Mouse (Mus musculus): ENCODE measurements around the gene Lypd4.

The Lypd4 gene

GRCm38 (mm10) chr7:24889431-24890220, 19.9 kb upstream of the Lypd4 start:
- no peak for DNase-seq (ENCODE audit: inconsistent age in 2 of 2, low spot score in 1 of 2)

DNA sequence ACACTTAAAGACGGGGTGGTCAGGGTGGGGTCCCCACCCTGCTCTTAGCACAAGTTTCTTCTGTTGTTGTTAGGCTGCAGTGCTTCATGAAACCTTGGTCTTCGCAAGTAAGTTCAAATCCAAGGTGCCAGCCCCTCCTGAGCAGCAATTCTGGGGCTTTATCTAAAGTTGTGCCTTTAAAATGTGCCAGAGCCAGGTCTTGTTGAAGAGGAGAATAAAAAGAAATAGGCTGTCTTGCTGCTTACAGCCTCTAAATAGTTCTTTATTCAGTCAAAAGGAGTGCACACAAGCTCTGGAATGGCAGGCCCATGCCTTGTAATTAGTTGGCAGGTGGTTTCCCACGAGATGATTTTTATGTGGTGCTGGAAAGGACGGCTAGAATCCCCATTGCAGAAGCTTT, 17.4 kb upstream of the Lypd4 start:
- DNase-seq (ENCODE audit: inconsistent age in 2 of 2, low spot score in 1 of 2) = no peak

- DNase-seq (ENCODE audit: inconsistent age in 2 of 2, low spot score in 1 of 2) = peak in 1 of 2 experiments; percentile 70
Measured at GRCm38 (mm10) chr7:24886308-24886633, 16.5 kb upstream of the Lypd4 start.

GRCm38 (mm10) chr7:24885468-24886307, 15.9 kb upstream of the Lypd4 start:
- DNase-seq (ENCODE audit: inconsistent age in 2 of 2, low spot score in 1 of 2) = peak in 1 of 2 experiments; percentile 55

- no peak for DNase-seq (ENCODE audit: inconsistent age in 2 of 2, low spot score in 1 of 2)
Measured at GRCm38 (mm10) chr7:24884693-24885291, 15.1 kb upstream of the Lypd4 start.

DNA sequence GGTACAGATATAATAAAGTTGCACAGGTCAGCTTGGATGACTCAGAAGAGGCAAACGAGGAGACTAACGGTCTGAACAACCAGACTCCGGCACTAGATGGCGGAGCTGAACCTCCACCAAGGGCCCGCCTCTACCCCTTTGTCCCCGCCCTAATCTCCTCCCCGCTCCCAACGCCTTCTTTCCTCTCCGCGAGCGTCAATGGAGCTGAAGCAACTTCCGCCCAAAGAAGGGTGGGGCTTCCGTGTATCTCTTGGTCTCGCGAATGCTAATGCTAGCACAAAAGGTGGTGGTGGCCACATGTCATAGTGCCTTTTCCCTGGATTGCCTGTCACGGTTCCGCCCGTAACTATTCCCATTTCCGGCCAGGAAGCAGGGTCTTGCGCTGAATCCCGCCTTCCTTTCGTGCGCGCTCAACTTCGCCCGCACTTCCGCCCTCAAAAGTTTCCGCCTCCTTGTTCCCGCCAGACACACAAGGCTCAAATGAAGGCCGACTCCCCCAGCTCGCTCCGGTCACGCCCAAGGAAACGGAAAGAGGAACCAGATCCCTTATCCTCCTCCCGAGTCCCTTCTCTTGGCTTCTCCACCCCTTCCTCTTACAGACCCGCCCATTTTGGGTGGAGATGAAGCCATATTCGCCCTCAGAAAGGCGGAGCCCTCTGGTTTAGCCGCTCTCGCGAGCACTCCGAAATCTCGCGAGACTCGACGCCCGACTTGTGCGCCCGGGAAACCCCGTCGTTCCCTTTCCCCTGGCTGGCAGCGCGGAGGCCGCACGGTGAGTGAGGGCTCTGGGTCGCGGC, 14.4 kb upstream of the Lypd4 start, which contains the start of gene Rps19:
Rps19 (plus strand) TSS at position 476 of the 797 bp plus-strand sequence.
- DNase-seq (ENCODE audit: inconsistent age in 2 of 2, low spot score in 1 of 2) = peak; percentile 99 to 100

- peak; percentile 56 to 86 for DNase-seq (ENCODE audit: inconsistent age in 2 of 2, low spot score in 1 of 2)
Measured at GRCm38 (mm10) chr7:24882416-24883199, 12.9 kb upstream of the Lypd4 start.

- no peak for DNase-seq (ENCODE audit: inconsistent age in 2 of 2, low spot score in 1 of 2)
Measured at GRCm38 (mm10) chr7:24879620-24880019, 9.9 kb upstream of the Lypd4 start.

GRCm38 (mm10) chr7:24877588-24877987, 7.8 kb upstream of the Lypd4 start:
- DNase-seq (ENCODE audit: inconsistent age in 2 of 2, low spot score in 1 of 2) = no peak

- no peak for DNase-seq (ENCODE audit: inconsistent age in 2 of 2, low spot score in 1 of 2)
Measured at GRCm38 (mm10) chr7:24869080-24869479, 661 bp downstream of the Lypd4 start.

DNA sequence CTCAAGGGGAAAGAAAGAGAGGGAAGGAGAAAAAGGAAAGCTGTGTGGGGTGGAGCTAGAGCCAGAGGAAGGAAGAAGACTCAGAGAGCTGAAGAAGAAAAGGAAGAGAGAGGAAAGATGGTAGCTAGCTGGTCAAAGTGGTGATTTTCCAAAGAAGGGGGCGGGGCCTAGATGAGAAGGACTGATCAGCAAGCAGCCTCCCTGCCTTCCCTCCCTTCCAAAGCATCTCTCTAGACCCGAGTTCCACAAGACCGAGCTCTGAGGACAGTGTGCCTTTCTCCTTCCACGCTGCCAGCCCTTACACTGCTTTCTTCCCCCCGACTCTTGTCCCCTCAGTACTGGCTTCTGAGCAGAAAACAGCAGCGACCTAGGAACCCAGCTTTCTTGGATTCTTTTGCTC, 5.6 kb downstream of the Lypd4 start:
- no peak for DNase-seq (ENCODE audit: inconsistent age in 2 of 2, low spot score in 1 of 2)

DNA sequence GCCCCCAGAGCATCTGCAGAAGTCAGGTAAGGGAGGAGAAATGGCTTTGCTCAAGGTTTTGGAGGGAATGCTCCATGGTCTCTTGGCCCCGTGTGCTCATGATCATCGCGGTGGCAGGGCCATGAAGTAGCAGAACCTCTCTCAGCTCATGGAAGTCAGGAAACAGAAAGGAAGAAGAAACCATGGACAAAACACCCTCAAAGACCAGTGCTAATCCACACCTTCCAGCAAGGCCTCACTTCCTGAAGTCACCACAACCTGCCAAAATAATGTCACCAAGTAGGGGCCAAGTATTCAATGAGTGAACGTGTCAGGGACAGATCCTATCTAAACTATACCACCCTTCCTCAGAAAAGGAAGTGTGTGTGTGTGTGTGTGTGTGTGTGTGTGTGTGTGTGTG, 6.9 kb downstream of the Lypd4 start:
- DNase-seq (ENCODE audit: inconsistent age in 2 of 2, low spot score in 1 of 2) = no peak

DNA sequence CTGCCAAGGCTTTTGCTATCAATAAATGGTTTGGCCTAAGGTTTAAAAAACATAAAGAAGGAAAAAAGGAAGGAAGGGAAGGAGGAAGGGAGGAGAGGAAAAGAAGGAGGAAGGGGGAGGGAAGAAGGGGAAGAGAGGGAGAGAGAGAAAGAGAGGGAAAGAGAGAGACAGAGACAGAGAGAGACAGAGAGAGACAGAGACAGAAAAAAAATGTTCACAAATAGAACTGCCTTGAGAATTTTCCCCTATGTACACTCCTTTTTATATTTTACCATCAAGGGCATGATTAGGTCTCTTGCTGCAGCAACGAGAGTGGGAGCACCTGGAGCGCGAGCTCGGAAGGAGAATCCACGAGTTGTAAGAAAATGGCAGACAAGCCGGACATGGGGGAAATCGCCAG, 7.8 kb downstream of the Lypd4 start, which contains the start of gene Gm9844:
Gm9844 (plus strand) TSS at position 301 of the 400 bp plus-strand sequence.
- no peak for DNase-seq (ENCODE audit: inconsistent age in 2 of 2, low spot score in 1 of 2)

DNA sequence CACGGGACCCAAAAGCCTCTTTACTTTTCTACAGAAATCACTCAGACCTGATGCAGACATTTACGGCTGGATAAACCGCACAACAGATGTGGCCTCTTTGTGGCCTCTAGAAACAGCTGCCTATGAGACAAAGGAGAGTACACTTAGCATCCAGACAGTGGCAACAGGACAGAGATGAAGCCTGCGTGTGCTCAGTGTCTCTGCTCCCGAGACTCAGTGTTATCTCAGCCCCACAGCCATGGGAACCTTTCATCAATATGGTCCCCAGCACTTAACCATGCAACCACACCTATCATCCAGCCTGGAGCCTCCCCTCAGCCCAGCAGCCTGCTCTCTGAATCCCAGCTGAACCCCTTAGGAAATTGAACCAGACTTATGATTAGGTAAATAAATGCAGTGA, 10.5 kb downstream of the Lypd4 start:
- no peak for DNase-seq (ENCODE audit: inconsistent age in 2 of 2, low spot score in 1 of 2)

DNA sequence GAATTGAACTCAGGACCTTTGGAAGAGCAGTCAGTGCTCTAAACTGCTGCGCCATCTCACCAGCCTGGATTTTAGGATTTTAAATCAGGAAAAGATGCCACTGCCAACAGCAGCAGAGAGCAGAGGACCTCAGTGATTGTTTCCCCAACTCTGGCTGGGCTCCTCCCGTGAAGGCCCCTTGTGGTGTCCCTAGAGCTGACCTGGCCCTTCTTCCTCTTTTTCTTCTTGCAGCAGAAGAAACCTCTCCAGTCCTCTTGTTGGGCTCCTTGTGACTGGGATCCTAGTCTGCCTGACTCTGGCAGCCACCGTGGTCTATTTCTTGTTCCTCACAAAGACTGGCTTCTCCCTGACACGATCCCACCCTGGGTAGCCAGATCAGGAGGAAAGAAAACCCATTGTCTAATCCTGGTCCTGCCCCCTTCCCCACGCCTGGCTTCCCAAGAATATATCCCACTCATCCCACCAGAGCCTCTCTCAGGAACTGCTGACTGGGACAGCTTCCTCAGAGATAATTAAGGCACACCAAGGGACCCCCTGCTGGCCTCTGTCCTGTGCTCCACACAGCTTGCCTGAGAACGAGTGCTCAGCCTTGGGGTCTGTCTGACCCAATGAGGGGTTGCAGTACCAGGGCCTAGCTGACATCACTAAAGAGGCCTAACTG, 13.2 kb downstream of the Lypd4 start:
- DNase-seq (ENCODE audit: inconsistent age in 2 of 2, low spot score in 1 of 2) = no peak

- DNase-seq (ENCODE audit: inconsistent age in 2 of 2, low spot score in 1 of 2) = no peak
Measured at GRCm38 (mm10) chr7:24853695-24854094, 16.0 kb downstream of the Lypd4 start.

GRCm38 (mm10) chr7:24853233-24853563, 16.5 kb downstream of the Lypd4 start:
- DNase-seq (ENCODE audit: inconsistent age in 2 of 2, low spot score in 1 of 2) = no peak

GRCm38 (mm10) chr7:24852557-24853232, 17.0 kb downstream of the Lypd4 start:
- no peak for DNase-seq (ENCODE audit: inconsistent age in 2 of 2, low spot score in 1 of 2)
